Mouse (Mus musculus) CH12.LX (cell line): ENCODE results near the gene Dnajc17. TPM values are rescaled to one million over a fixed set of nuclear protein-coding genes. Genes with fewer than 3 reads are reported as not detected.

Experiments
- DNase-seq: peaks from one replicate; pipeline ENCODE4 v3.0.0-alpha.2; 2013; ENCODE audit errors: extremely low read depth
- H3K27ac ChIP-seq: 2 replicates; pipeline ENCODE4 v1.5.1; 2012; ENCODE audit warnings: low read depth, mild to moderate bottlenecking, control low read depth, moderate library complexity; ENCODE audit not compliant: insufficient read depth
- H3K27me3 ChIP-seq: replicated peaks from 2 replicates; pipeline ENCODE3; 2012; ENCODE audit warnings: inconsistent platforms
- H3K36me3 ChIP-seq, 2 experiments: replicated peaks in 1 of 2; 2 replicates each; pipeline versions ENCODE3 to v1.6.1; 2012; ENCODE audit warnings: inconsistent platforms in 1 of 2, low read length in 1 of 2, mild to moderate bottlenecking in 1 of 2, mixed read lengths in 1 of 2, moderate library complexity in 1 of 2; ENCODE audit not compliant: control insufficient read depth in 1 of 2, insufficient read depth in 1 of 2
- H3K4me1 ChIP-seq, 2 experiments: 2 replicates each; pipeline ENCODE4 v1.6.1; 2012; ENCODE audit warnings: inconsistent platforms in 1 of 2, moderate library complexity in 1 of 2; ENCODE audit not compliant: insufficient read depth in 2 of 2, control insufficient read depth in 1 of 2
- H3K4me2 ChIP-seq: 2 replicates; pipeline ENCODE4 v1.6.1; 2012; ENCODE audit warnings: low read depth, mild to moderate bottlenecking, control low read depth; ENCODE audit not compliant: poor library complexity, insufficient read depth, severe bottlenecking
- H3K4me3 ChIP-seq, 3 experiments: fragments of 150-350 bp in 1 of 3; sonication (generic) in 1 of 3; replicated peaks in 1 of 3; 2 replicates each; pipeline versions ENCODE3 to v1.5.1; 2011 to 2012; ENCODE audit warnings: low read depth in 2 of 3, low read length in 2 of 3, mild to moderate bottlenecking in 2 of 3, moderate library complexity in 2 of 3, control low read depth in 1 of 3, improper control_type of control experiment in 1 of 3, inconsistent platforms in 1 of 3, mixed read lengths in 1 of 3; ENCODE audit not compliant: poor library complexity in 1 of 3
- H3K79me2 ChIP-seq: replicated peaks from 2 replicates; pipeline ENCODE4 v1.6.1; 2012; ENCODE audit warnings: mild to moderate bottlenecking, moderate library complexity; ENCODE audit not compliant: control insufficient read depth, poor library complexity, insufficient read depth, severe bottlenecking; ENCODE audit errors: extremely low read depth
- H3K9ac ChIP-seq: 2 replicates; pipeline ENCODE4 v1.6.1; 2012; ENCODE audit warnings: low read depth, mild to moderate bottlenecking, control low read depth, moderate library complexity; ENCODE audit not compliant: insufficient read depth
- H3K9me3 ChIP-seq: replicated peaks from 2 replicates; pipeline ENCODE3; 2012; ENCODE audit warnings: low read length, inconsistent platforms, mixed read lengths
- BHLHE40 ChIP-seq: IDR thresholded peaks from 2 replicates; pipeline ENCODE4 v1.6.1; 2011; ENCODE audit warnings: mild to moderate bottlenecking, low read depth, low read length, improper control_type of control experiment
- CHD1 ChIP-seq: IDR thresholded peaks from 2 replicates; pipeline ENCODE4 v1.6.1; 2012; ENCODE audit warnings: low read depth, low read length, improper control_type of control experiment, inconsistent platforms
- CHD2 ChIP-seq: IDR thresholded peaks from 2 replicates; pipeline ENCODE4 v1.6.1; 2011; ENCODE audit warnings: low read length, improper control_type of control experiment
- CTCF ChIP-seq, 2 experiments: IDR thresholded peaks in 1 of 2; conservative IDR thresholded peaks in 1 of 2; 2 replicates each; pipeline ENCODE4 v1.5.1; 2011 to 2012; ENCODE audit warnings: low read depth in 2 of 2, low read length in 2 of 2, improper control_type of control experiment in 1 of 2, inconsistent platforms in 1 of 2, mild to moderate bottlenecking in 1 of 2, moderate library complexity in 1 of 2
- EP300 ChIP-seq: IDR thresholded peaks from 2 replicates; pipeline ENCODE4 v1.6.1; 2011; ENCODE audit warnings: low read length, improper control_type of control experiment
- HCFC1 ChIP-seq: IDR thresholded peaks from 2 replicates; pipeline ENCODE4 v1.6.1; 2012; ENCODE audit warnings: low read depth, mild to moderate bottlenecking, inconsistent platforms, low read length, improper control_type of control experiment
- JUN ChIP-seq: IDR thresholded peaks from 2 replicates; pipeline ENCODE4 v1.6.1; 2011; ENCODE audit warnings: low read depth, mild to moderate bottlenecking, low read length, improper control_type of control experiment, moderate library complexity; ENCODE audit not compliant: insufficient read depth
- JUND ChIP-seq: conservative IDR thresholded peaks from 2 replicates; pipeline ENCODE4 v1.6.1; 2011; ENCODE audit warnings: low read depth, low read length, improper control_type of control experiment
- MEF2A ChIP-seq: IDR thresholded peaks from 2 replicates; pipeline ENCODE4 v1.6.1; 2014; ENCODE audit warnings: low read depth, mild to moderate bottlenecking, inconsistent platforms, low read length, improper control_type of control experiment, borderline replicate concordance
- MXI1 ChIP-seq: IDR thresholded peaks from 2 replicates; pipeline ENCODE4 v1.6.1; 2011; ENCODE audit warnings: mild to moderate bottlenecking, low read depth, low read length, improper control_type of control experiment
- NELFE ChIP-seq: IDR thresholded peaks from 2 replicates; pipeline ENCODE4 v1.6.1; 2011; ENCODE audit warnings: low read depth, low read length, improper control_type of control experiment
- PAX5 ChIP-seq: IDR thresholded peaks from 2 replicates; pipeline ENCODE4 v1.6.1; 2012; ENCODE audit warnings: low read length, inconsistent platforms, mixed read lengths
- POLR2AphosphoS2 ChIP-seq: IDR thresholded peaks from 2 replicates; pipeline ENCODE4 v1.6.1; 2011; ENCODE audit warnings: low read depth, low read length, improper control_type of control experiment
- RAD21 ChIP-seq: IDR thresholded peaks from 2 replicates; pipeline ENCODE4 v1.6.1; 2011; ENCODE audit warnings: low read depth, mild to moderate bottlenecking, low read length, improper control_type of control experiment, moderate library complexity
- RCOR1 ChIP-seq: conservative IDR thresholded peaks from 2 replicates; pipeline ENCODE4 v1.6.1; 2012; ENCODE audit warnings: low read depth, mild to moderate bottlenecking, inconsistent platforms, low read length, improper control_type of control experiment
- TBP ChIP-seq: conservative IDR thresholded peaks from 2 replicates; pipeline ENCODE4 v1.6.1; 2011; ENCODE audit warnings: low read depth, low read length, improper control_type of control experiment
- TCF12 ChIP-seq: IDR thresholded peaks from 2 replicates; pipeline ENCODE4 v1.6.1; 2014; ENCODE audit warnings: low read depth, mild to moderate bottlenecking, inconsistent platforms, low read length, improper control_type of control experiment
- USF2 ChIP-seq: conservative IDR thresholded peaks from 2 replicates; pipeline ENCODE4 v1.6.1; 2011; ENCODE audit warnings: low read depth, low read length, improper control_type of control experiment
- ZMIZ1 ChIP-seq: IDR thresholded peaks from 2 replicates; pipeline ENCODE4 v1.6.1; 2012; ENCODE audit warnings: low read depth, mild to moderate bottlenecking, inconsistent platforms, low read length, improper control_type of control experiment
- dilution Hi-C: fragments of 300-500 bp; cut with MboI; formaldehyde crosslinking; loops from 2 replicates; pipeline ENCODE4 v1.14.3; 2020; ENCODE audit warnings: low sequenced_read_pairs; ENCODE audit not compliant: extremely low pct_unique_long_range_greater_than_20kb, extremely low pct_ligation_motif_present
- in situ Hi-C: fragments of 300-500 bp; cut with MboI; formaldehyde crosslinking; loops from 3 replicates; pipeline ENCODE4 v1.14.3; 2019; ENCODE audit warnings: low sequenced_read_pairs, low pct_ligation_motif_present, low pct_unique_long_range_greater_than_20kb, mixed read lengths
- polyA plus RNA-seq: library from polyadenylated mRNA; unstranded; fragments of >175 nt; gene quantifications from 2 replicates; pipeline ENCODE4 v1.2.1, GENCODE M21; 2012; ENCODE audit warnings: low read depth; ENCODE audit not compliant: insufficient read length
- total RNA-seq, 2 experiments: library from RNA; depleted of rRNA; stranded (reverse); fragments of 300-350 nt in 1 of 2; fragments of >200 nt in 1 of 2; gene quantifications; 2 replicates each; pipeline ENCODE4 v1.2.3; 2012 to 2014

The Dnajc17 gene
- total and polyA plus RNA-seq, 3 experiments = 15.3 to 22.9 (median 19.8) TPM

GRCm38 (mm10) chr2:119147160-119147678 is 61.4 kb downstream of the Dnajc17 start:
- dilution Hi-C loops = no loop called here

GRCm38 (mm10) chr2:119146435-119146834 is 62.2 kb downstream of the Dnajc17 start:
- Histone ChIP-seq H3K27ac (no peak overlapping the region), H3K79me2 (no peaks in the 10 kb centered on the region), H3K4me3 (no peak overlapping the region), H3K4me2 (no peak overlapping the region), H3K36me3 (peaks cover 83 to 95% of the 10 kb centered on the region in 2 experiments), H3K4me1 (no peaks in the 10 kb centered on the region), H3K9me3 (peaks cover 9% of the 10 kb centered on the region), H3K27me3 (no peaks in the 10 kb centered on the region), H3K9ac (no peak overlapping the region)
- dilution Hi-C loops (no loop called here), in situ Hi-C loops (loop anchor here (10.0 kb wide), 1 partner anchor 48 kb away; no protein-coding TSS in a partner anchor)
- no peak for TF ChIP-seq NELFE
- DNase-seq = no peak

More at GRCm38 (mm10) chr2:119147160-119147678, 61.4 kb downstream of the Dnajc17 start:
- H3K27ac ChIP-seq = no peak overlapping the region
- in situ Hi-C loops = loop anchor here (10.0 kb wide), 1 partner anchor 48 kb away; no protein-coding TSS in a partner anchor
- no peak overlapping the region for H3K9ac ChIP-seq
- H3K9me3 ChIP-seq = peaks cover 9% of the 10 kb centered on the region
- H3K36me3 ChIP-seq = peaks cover 83 to 95% of the 10 kb centered on the region in 2 experiments
- no peaks in the 10 kb centered on the region for H3K79me2 ChIP-seq
- no peak overlapping the region for H3K4me3 ChIP-seq
- no peak for DNase-seq
- no peaks in the 10 kb centered on the region for H3K4me1 ChIP-seq
- H3K4me2 ChIP-seq = no peak overlapping the region
- no peak for TF ChIP-seq JUND
- TF ChIP-seq CHD1 = no peak
- TF ChIP-seq CHD2 = no peak
- no peak for TF ChIP-seq NELFE
- no peak for TF ChIP-seq POLR2AphosphoS2
- TF ChIP-seq TCF12 = no peak
- TF ChIP-seq MXI1 = no peak
- no peak for TF ChIP-seq PAX5
- TF ChIP-seq JUN = no peak
- TF ChIP-seq ZMIZ1 = no peak
- no peak for TF ChIP-seq HCFC1
- no peak for TF ChIP-seq TBP
- TF ChIP-seq EP300 = no peak
- TF ChIP-seq MEF2A = no peak
- TF ChIP-seq RAD21 = no peak
- no peak for TF ChIP-seq BHLHE40
- TF ChIP-seq USF2 = no peak
- TF ChIP-seq CTCF (conservative IDR thresholded peaks at IDR 0.05 in 1 of 2, IDR thresholded peaks at IDR 0.05 in 1 of 2; ENCODE audit: low read depth in 2 of 2, low read length in 2 of 2) = no peak
- TF ChIP-seq RCOR1 = no peak
- TF ChIP-seq, all 38 proteins: peak for 0
- H3K27me3 ChIP-seq = no peaks in the 10 kb centered on the region
